Mouse (Mus musculus) kidney, adult 2 months (tissue): ENCODE results near the gene Hmgb2.

Experiments
- CTCF ChIP-seq: fragments of 200-500 bp; conservative IDR thresholded peaks from 2 replicates; pipeline ENCODE4 v1.5.1; 2011; ENCODE audit warnings: low read depth, mild to moderate bottlenecking, control low read depth, low read length, moderate library complexity, mixed read lengths; ENCODE audit not compliant: insufficient read depth, insufficient read length
- POLR2A ChIP-seq: fragments of 200-500 bp; IDR thresholded peaks from one replicate; pipeline ENCODE4 v1.6.1; 2011; ENCODE audit warnings: low read depth, low read length, control low read depth

GRCm38 (mm10) chr8:57565039-57565438, 53.3 kb downstream of the Hmgb2 start:
- TF ChIP-seq POLR2A (no peak), CTCF (no peak)
